Mouse (Mus musculus): Measurements from ENCODE around the gene Etfrf1.

Gene Etfrf1

GRCm38 (mm10) chr6:145255952-145256700 is 45.2 kb downstream of the Etfrf1 start:
- peaks cover 24% of the 10 kb centered on the region for H3K27me3 ChIP-seq (ENCODE audit: insufficient read depth, low read length)
- no peak for TF ChIP-seq CTCF (conservative IDR thresholded peaks at IDR 0.05; ENCODE audit: low read length)
- TF ChIP-seq NANOG (IDR thresholded peaks at IDR 0.05; ENCODE audit: borderline replicate concordance, low read length), result no peak
- TF ChIP-seq POU5F1 (IDR thresholded peaks at IDR 0.05; ENCODE audit: borderline replicate concordance, low read length), result no peak
- no peaks in the 10 kb centered on the region for H3K36me3 ChIP-seq (ENCODE audit: insufficient read depth, low read length)
- peaks cover 22% of the 10 kb centered on the region for H3K4me1 ChIP-seq (replicated peaks; ENCODE audit: low read depth, low read length)
- no peak overlapping the region for H3K4me3 ChIP-seq (replicated peaks; ENCODE audit: low read length)
- no peaks in the 10 kb centered on the region for H3K9me3 ChIP-seq (ENCODE audit: low read length)

GRCm38 (mm10) chr6:145256701-145257073 is 45.8 kb downstream of the Etfrf1 start:
- Histone ChIP-seq H3K27me3 (ENCODE audit: insufficient read depth, low read length) (peaks cover 18% of the 10 kb centered on the region), H3K4me1 (replicated peaks; ENCODE audit: low read depth, low read length) (peaks cover 20% of the 10 kb centered on the region), H3K36me3 (ENCODE audit: insufficient read depth, low read length) (no peaks in the 10 kb centered on the region), H3K9me3 (ENCODE audit: low read length) (no peaks in the 10 kb centered on the region), H3K4me3 (replicated peaks; ENCODE audit: low read length) (no peak overlapping the region)
- no peak for TF ChIP-seq NANOG (IDR thresholded peaks at IDR 0.05; ENCODE audit: borderline replicate concordance, low read length)
- no peak for TF ChIP-seq CTCF (conservative IDR thresholded peaks at IDR 0.05; ENCODE audit: low read length)
- no peak for TF ChIP-seq POU5F1 (IDR thresholded peaks at IDR 0.05; ENCODE audit: borderline replicate concordance, low read length)

- Histone ChIP-seq H3K27me3 (ENCODE audit: insufficient read depth, low read length) (no peaks in the 10 kb centered on the region), H3K4me1 (replicated peaks; ENCODE audit: low read depth, low read length) (peaks cover 33% of the 10 kb centered on the region), H3K9me3 (ENCODE audit: low read length) (peaks cover 8% of the 10 kb centered on the region), H3K36me3 (ENCODE audit: insufficient read depth, low read length) (no peaks in the 10 kb centered on the region), H3K4me3 (replicated peaks; ENCODE audit: low read length) (no peak overlapping the region)
- TF ChIP-seq CTCF (conservative IDR thresholded peaks at IDR 0.05; ENCODE audit: low read length) (no peak), POU5F1 (IDR thresholded peaks at IDR 0.05; ENCODE audit: borderline replicate concordance, low read length) (no peak)
Observed at GRCm38 (mm10) chr6:145262314-145262713, 51.4 kb downstream of the Etfrf1 start.

Measured in E14TG2a.4 (cell line).